Mouse (Mus musculus) embryonic facial prominence, embryonic 11.5 days (tissue): ENCODE results near the gene Mup9. TPM values are rescaled to one million over a fixed set of nuclear protein-coding genes. Genes with fewer than 3 reads are reported as not detected.
"Not testable (repeated sequence)": the region's sequence is repeated elsewhere in the genome, so short reads cannot be mapped to it uniquely, and the experiment has no call there.

Experiments
- ATAC-seq: fragments of 200-750 bp; cut with Nextera tagmentation; replicated peaks from 2 replicates; pipeline ENCODE4 v1.8.0; 2017; ENCODE audit warnings: low read depth; ENCODE audit not compliant: insufficient number of reproducible peaks, low FRiP score, low TSS enrichment
- DNase-seq: peaks from one replicate; pipeline ENCODE4 v3.0.0-alpha.2; 2015; ENCODE audit warnings: low spot score
- H3K27ac ChIP-seq: fragments of 300-500 bp; sonication (generic); replicated peaks from 2 replicates; pipeline ENCODE4 v1.5.1; 2014; ENCODE audit warnings: mild to moderate bottlenecking, low read depth, low read length, control low read depth
- H3K27me3 ChIP-seq: fragments of 300-500 bp; sonication (generic); 2 replicates; pipeline ENCODE4 v1.6.1; 2014; ENCODE audit warnings: mild to moderate bottlenecking, low read length, moderate library complexity, mixed read lengths; ENCODE audit not compliant: control insufficient read depth, insufficient read depth
- H3K36me3 ChIP-seq: fragments of 300-500 bp; sonication (generic); replicated peaks from 2 replicates; pipeline ENCODE4 v1.6.1; 2014; ENCODE audit warnings: low read depth, mild to moderate bottlenecking, low read length, moderate library complexity, mixed read lengths; ENCODE audit not compliant: control insufficient read depth, insufficient read depth
- H3K4me1 ChIP-seq: fragments of 300-500 bp; sonication (generic); 2 replicates; pipeline ENCODE4 v1.6.1; 2014; ENCODE audit warnings: low read length, mixed read lengths; ENCODE audit not compliant: control insufficient read depth, insufficient read depth
- H3K4me2 ChIP-seq: fragments of 300-500 bp; sonication (generic); 2 replicates; pipeline ENCODE4 v1.6.1; 2014; ENCODE audit warnings: low read depth, mild to moderate bottlenecking, control low read depth, low read length, moderate library complexity
- H3K4me3 ChIP-seq: fragments of 300-500 bp; sonication (generic); 2 replicates; pipeline ENCODE4 v1.5.1; 2014; ENCODE audit warnings: low read depth, low read length, control low read depth
- H3K9ac ChIP-seq: fragments of 300-500 bp; sonication (generic); replicated peaks from 2 replicates; pipeline ENCODE4 v1.6.1; 2014; ENCODE audit warnings: mild to moderate bottlenecking, control low read depth, low read length
- H3K9me3 ChIP-seq: fragments of 300-500 bp; sonication (generic); replicated peaks from 2 replicates; pipeline ENCODE4 v1.6.1; 2016; ENCODE audit warnings: mild to moderate bottlenecking, low read length, inconsistent platforms, mixed read lengths; ENCODE audit not compliant: control insufficient read depth
- WGBS: fragments of 180-500 bp; shearing (Covaris S2); extraction: QIAGEN DNeasy Blood & Tissue Kit; methylation state at CpG from one replicate; pipeline ENCODE4 v1.1.7; 2014; 5-methylcytosine and 5-hydroxymethylcytosine counted together
- polyA plus RNA-seq: library from polyadenylated mRNA; unstranded; fragments of >200 nt; fragmentation: Nextera tagmentation; extraction: Ambion mirVana; gene quantifications from 2 replicates; pipeline ENCODE4 v1.2.1, GENCODE M21; 2014

The Mup9 gene
- 0.59 TPM in 1 of 2 replicates, not detected in the other for polyA plus RNA-seq

- not testable (repeated sequence) for H3K4me1 ChIP-seq, H3K27ac ChIP-seq, H3K9me3 ChIP-seq, H3K27me3 ChIP-seq, H3K36me3 ChIP-seq, ATAC-seq, DNase-seq, H3K9ac ChIP-seq, H3K4me3 ChIP-seq, H3K4me2 ChIP-seq
- WGBS: 84% methylated on average over 3 of the region's 3 CpGs
Measured at GRCm38 (mm10) chr4:60421852-60422251, at the start of gene Mup9. Gene Mup9, minus strand, starts transcription at chr4:60421952.

Other genes starting within 250 kb of the Mup9 start
- not detected in 2 replicates for gene Mup8, start 199.4 kb downstream of the Mup9 start, polyA plus RNA-seq
- 0.29 TPM in 1 of 2 replicates, not detected in the other for gene Mup1, start 80.0 kb upstream of the Mup9 start, polyA plus RNA-seq
- gene Mup10, start 160.2 kb upstream of the Mup9 start, polyA plus RNA-seq: not detected in 2 replicates
- not detected in 2 replicates for gene Mup11, start 240.5 kb upstream of the Mup9 start, polyA plus RNA-seq